Mouse (Mus musculus) heart, adult 2 months (tissue): ENCODE data around the gene Dgat2. TPM values are rescaled to one million over a fixed set of nuclear protein-coding genes. Genes with fewer than 3 reads are reported as not detected.

Experiments used
- DNase-seq, 2 experiments: peaks; one replicate each; pipeline ENCODE4 v3.0.0; 2021
- H3K27ac ChIP-seq: fragments of 200-600 bp; 2 replicates; pipeline ENCODE4 v1.8.1; 2022
- H3K27me3 ChIP-seq: fragments of 200-500 bp; 2 replicates; pipeline ENCODE4 v1.6.1; 2012; ENCODE audit warnings: mild to moderate bottlenecking, low read length, inconsistent platforms, mixed read lengths; ENCODE audit not compliant: control insufficient read depth, insufficient read depth
- H3K36me3 ChIP-seq: fragments of 200-500 bp; 2 replicates; pipeline ENCODE4 v1.6.1; 2012; ENCODE audit warnings: low read length, inconsistent platforms; ENCODE audit not compliant: control insufficient read depth, insufficient read depth
- H3K4me1 ChIP-seq: fragments of 200-500 bp; 2 replicates; pipeline ENCODE4 v1.6.1; 2011; ENCODE audit warnings: low read length; ENCODE audit not compliant: control insufficient read depth, insufficient read depth
- H3K4me3 ChIP-seq: fragments of 200-600 bp; 2 replicates; pipeline ENCODE4 v1.8.1; 2022
- H3K79me2 ChIP-seq: fragments of 200-500 bp; replicated peaks from 2 replicates; pipeline ENCODE4 v1.6.1; 2012; ENCODE audit warnings: mild to moderate bottlenecking, inconsistent platforms, low read length, moderate library complexity, mixed read lengths; ENCODE audit not compliant: control insufficient read depth, insufficient read depth
- H3K9ac ChIP-seq: fragments of 200-500 bp; 2 replicates; pipeline ENCODE4 v1.6.1; 2012; ENCODE audit warnings: low read depth, mild to moderate bottlenecking, control low read depth, inconsistent platforms, low read length, mixed read lengths
- CTCF ChIP-seq: fragments of 200-600 bp; IDR thresholded peaks from 2 replicates; pipeline ENCODE4 v1.8.1; 2022; ENCODE audit warnings: antibody characterized with exemption, mild to moderate bottlenecking, moderate library complexity
- EP300 ChIP-seq: fragments of 200-500 bp; IDR thresholded peaks from 2 replicates; pipeline ENCODE4 v1.6.1; 2011; ENCODE audit warnings: low read depth, low read length, control low read depth; ENCODE audit not compliant: insufficient read depth
- POLR2A ChIP-seq: fragments of 200-500 bp; IDR thresholded peaks from 2 replicates; pipeline ENCODE4 v1.6.1; 2011; ENCODE audit warnings: mild to moderate bottlenecking, low read depth, low read length, control low read depth; ENCODE audit not compliant: insufficient read depth
- WGBS: fragments of 180-500 bp; shearing (Covaris S2); methylation state at CpG from one replicate; pipeline ENCODE4 v1.1.7; 2018; 5-methylcytosine and 5-hydroxymethylcytosine counted together
- intact Hi-C: fragments of 180-260 bp; cut with DNase I; formaldehyde crosslinking; loops from one replicate; pipeline ENCODE4 v1.15.1; 2025
- polyA plus RNA-seq: library from polyadenylated mRNA; depleted of rRNA; stranded (reverse); fragments of >200 nt; gene quantifications from 2 replicates; pipeline ENCODE4 v1.2.3, GENCODE M21; 2012
- total RNA-seq, 2 experiments: library from RNA; stranded (reverse); gene quantifications; 2 replicates each; pipeline ENCODE4 v1.2.3; 2021

Gene Dgat2
- total and polyA plus RNA-seq, 3 experiments = 309 to 390 (median 376) TPM

- Histone ChIP-seq H3K79me2 (no peaks in the 10 kb centered on the region), H3K4me1 (peaks cover 15% of the 10 kb centered on the region), H3K4me3 (no peak overlapping the region), H3K27me3 (no peaks in the 10 kb centered on the region), H3K27ac (peak overlapping the region; percentile 70), H3K9ac (no peak overlapping the region; the same call in 1 of the 2 replicates), H3K36me3 (no peaks in the 10 kb centered on the region)
- WGBS = 87% methylated on average over 10 of the region's 10 CpGs
- intact Hi-C loops = loop anchor here (5.0 kb wide), 1 partner anchor 52 kb away; no protein-coding TSS in a partner anchor
- DNase-seq = no peak
- TF ChIP-seq CTCF (no peak), EP300 (no peak), POLR2A (no peak)
Measured at GRCm38 (mm10) chr7:99214621-99215185, 32.2 kb upstream of the Dgat2 start.

DNA sequence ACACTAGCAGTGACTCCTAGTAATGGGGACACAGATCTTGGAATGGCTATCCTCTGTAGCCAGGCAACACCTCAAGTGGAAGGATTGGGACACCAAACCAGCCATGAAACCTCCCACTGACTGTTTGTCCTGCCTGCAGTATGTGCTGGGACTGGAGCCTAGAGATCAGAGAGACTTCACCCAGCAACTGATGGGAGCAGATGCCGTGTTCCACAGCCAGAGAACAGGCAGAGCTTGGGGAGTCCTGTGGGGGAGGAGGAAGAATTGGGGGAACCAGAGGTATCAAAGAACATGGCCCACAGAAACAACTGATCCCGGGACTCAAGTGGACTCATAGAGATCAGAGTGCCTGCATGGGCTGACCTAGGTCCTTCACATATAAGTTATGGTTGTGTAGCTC lies 31.2 kb upstream of the Dgat2 start:
- H3K36me3 ChIP-seq = no peaks in the 10 kb centered on the region
- WGBS = 75% methylated on average over 2 of the region's 2 CpGs
- intact Hi-C loops = no loop called here
- no peak for TF ChIP-seq EP300
- no peak for TF ChIP-seq CTCF
- TF ChIP-seq POLR2A = no peak
- H3K4me3 ChIP-seq = no peak overlapping the region
- H3K79me2 ChIP-seq = no peaks in the 10 kb centered on the region
- peak in 1 of 2 experiments; percentile 15 for DNase-seq
- H3K27ac ChIP-seq = no peak overlapping the region
- no peaks in the 10 kb centered on the region for H3K27me3 ChIP-seq
- peaks cover 15% of the 10 kb centered on the region for H3K4me1 ChIP-seq
- no peak overlapping the region for H3K9ac ChIP-seq

DNA sequence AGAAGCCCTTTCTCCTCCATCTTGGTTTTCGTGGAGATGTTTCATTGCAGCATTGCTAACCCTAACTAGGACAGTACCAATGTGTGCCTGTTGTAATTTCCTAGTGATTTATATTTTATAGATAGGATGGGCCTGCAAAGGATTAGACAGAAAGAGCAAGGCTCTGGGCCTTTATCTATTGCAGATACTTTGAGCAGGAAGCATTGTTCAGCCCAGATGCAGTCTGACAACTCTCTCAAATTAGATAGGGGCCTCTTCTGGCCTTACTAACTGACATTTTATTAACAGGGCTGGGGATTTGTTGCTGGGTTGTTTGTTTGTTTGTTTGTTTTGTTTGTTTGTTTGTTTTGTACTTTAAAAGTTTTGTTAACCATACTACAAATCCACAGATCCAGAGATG lies 30.5 kb upstream of the Dgat2 start:
- no peaks in the 10 kb centered on the region for H3K36me3 ChIP-seq
- no peak overlapping the region for H3K9ac ChIP-seq
- peaks cover 13% of the 10 kb centered on the region for H3K4me1 ChIP-seq
- no peak for TF ChIP-seq POLR2A
- TF ChIP-seq CTCF = no peak
- no peak for TF ChIP-seq EP300
- no peak for DNase-seq
- intact Hi-C loops = no loop called here
- 74% methylated on average over 1 of the region's 1 CpGs for WGBS
- H3K27ac ChIP-seq = no peak overlapping the region
- H3K79me2 ChIP-seq = no peaks in the 10 kb centered on the region
- H3K27me3 ChIP-seq = no peaks in the 10 kb centered on the region
- no peak overlapping the region for H3K4me3 ChIP-seq

DNA sequence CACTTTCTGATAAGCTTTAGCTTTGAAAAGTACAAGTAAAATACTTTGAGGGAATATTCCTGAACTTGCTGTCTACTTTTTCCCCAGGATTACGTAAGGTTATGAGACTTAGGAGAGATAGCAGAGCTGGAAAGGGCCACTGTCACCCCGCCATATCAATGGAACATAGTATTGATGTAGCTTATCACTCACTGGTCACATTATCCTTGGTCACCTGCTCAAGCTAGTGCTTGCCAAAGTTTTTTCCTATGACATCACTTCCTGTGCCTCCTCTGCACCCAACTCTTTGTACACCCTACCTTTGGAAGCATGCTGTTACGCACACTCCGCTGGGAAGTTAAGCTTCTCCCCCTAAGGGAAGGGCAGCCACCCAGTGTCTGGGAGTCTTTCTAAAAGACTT lies 26.2 kb upstream of the Dgat2 start:
- no peak for TF ChIP-seq POLR2A
- TF ChIP-seq CTCF = no peak
- TF ChIP-seq EP300 = no peak
- Histone ChIP-seq H3K79me2 (no peaks in the 10 kb centered on the region), H3K27ac (no peak overlapping the region), H3K36me3 (no peaks in the 10 kb centered on the region), H3K4me1 (no peaks in the 10 kb centered on the region; the same call in 1 of the 2 replicates), H3K9ac (no peak overlapping the region), H3K4me3 (no peak overlapping the region), H3K27me3 (no peaks in the 10 kb centered on the region)
- no peak for DNase-seq
- intact Hi-C loops = no loop called here
- 70% methylated on average over 4 of the region's 4 CpGs for WGBS

DNA sequence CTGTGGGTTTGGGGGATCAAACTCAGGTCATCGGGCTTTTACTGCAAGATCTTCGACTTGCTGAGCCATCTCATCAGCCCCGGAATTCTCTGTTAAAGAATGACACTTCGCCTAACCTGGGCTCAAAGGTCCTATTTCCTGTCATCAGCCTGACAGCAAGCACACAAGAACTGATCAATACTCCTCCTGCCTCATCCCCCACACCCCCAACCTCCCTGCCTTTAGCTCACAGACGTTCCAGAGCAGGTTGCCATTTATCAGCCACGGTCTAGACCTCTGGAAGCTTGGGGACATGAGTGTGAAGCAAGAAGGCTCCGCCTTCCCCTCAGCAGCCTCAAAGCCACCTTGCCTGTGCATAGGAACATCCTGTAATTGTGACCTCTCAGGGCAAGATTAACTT lies 23.8 kb upstream of the Dgat2 start:
- Histone ChIP-seq H3K27ac (no peak overlapping the region), H3K79me2 (no peaks in the 10 kb centered on the region), H3K9ac (no peak overlapping the region), H3K4me3 (no peak overlapping the region), H3K27me3 (no peaks in the 10 kb centered on the region), H3K36me3 (no peaks in the 10 kb centered on the region), H3K4me1 (peaks cover 1% of the 10 kb centered on the region; the same call in 1 of the 2 replicates)
- intact Hi-C loops = no loop called here
- WGBS = 70% methylated on average over 7 of the region's 7 CpGs
- no peak for DNase-seq
- no peak for TF ChIP-seq CTCF
- TF ChIP-seq EP300 = no peak
- no peak for TF ChIP-seq POLR2A

GRCm38 (mm10) chr7:99202163-99202562 lies 19.6 kb upstream of the Dgat2 start:
- 72% methylated on average over 7 of the region's 7 CpGs for WGBS
- Histone ChIP-seq H3K4me1 (peaks cover 3% of the 10 kb centered on the region; the same call in 1 of the 2 replicates), H3K36me3 (no peaks in the 10 kb centered on the region), H3K27ac (peak overlapping the region; percentile 90), H3K79me2 (no peaks in the 10 kb centered on the region), H3K27me3 (no peaks in the 10 kb centered on the region), H3K9ac (peak overlapping the region; percentile 68), H3K4me3 (peak overlapping the region; percentile 11; the same call in 1 of the 2 replicates)
- TF ChIP-seq CTCF (peak; percentile 25; the same call in 1 of the 2 replicates), EP300 (peak; percentile 98), POLR2A (peak; percentile 37; the same call in 1 of the 2 replicates)
- peak; percentile 27 to 70 for DNase-seq
- intact Hi-C loops = loop anchor here (5.0 kb wide), 1 partner anchor 40 kb away; no protein-coding TSS in a partner anchor
